Mouse (Mus musculus): ENCODE results near the gene Gm10320. TPM values are rescaled to one million over a fixed set of nuclear protein-coding genes. Genes with fewer than 3 reads are reported as not detected.
A peak's percentile ranks its signal among the peaks of the same experiment; 100 is the strongest.

The Gm10320 gene
- 0.36 and 0.79 TPM in 2 replicates for polyA plus RNA-seq (2015; fragmentation: Nextera tagmentation; extraction: Ambion mirVana)

DNA sequence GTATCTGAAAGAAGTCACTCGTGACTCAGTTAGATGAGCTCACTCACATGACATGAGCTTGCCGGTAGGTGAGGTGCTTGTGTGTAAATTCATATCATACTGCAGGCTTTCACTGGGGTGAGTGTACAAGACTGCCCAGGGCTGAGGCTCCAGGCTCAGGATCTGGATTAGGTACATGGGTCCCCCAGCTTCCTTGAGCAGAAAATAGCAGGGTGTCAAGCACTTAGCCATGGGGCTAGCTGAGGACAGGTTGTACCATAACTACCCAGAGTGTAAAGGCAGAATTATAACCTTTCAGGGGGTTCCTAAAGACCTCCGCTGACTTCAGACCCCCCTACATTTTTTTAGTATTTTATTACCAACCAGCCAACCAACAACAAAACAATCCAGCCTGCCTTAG lies at the start of gene Gm10320:
Gene Gm10320 (minus strand): TSS at position 93 of the 400 bp plus-strand sequence.
- WGBS, result 67% methylated on average over 3 of the region's 3 CpGs
- Histone ChIP-seq H3K4me1 (replicated peaks) (no peaks in the 10 kb centered on the region), H3K36me3 (no peaks in the 10 kb centered on the region), H3K27me3 (peaks cover 20% of the 10 kb centered on the region), H3K9me3 (replicated peaks) (no peaks in the 10 kb centered on the region), H3K4me2 (no peak within 1 kb of the TSS), H3K27ac (no peak within 1 kb of the TSS), H3K9ac (no peak within 1 kb of the TSS), H3K4me3 (no peak within 1 kb of the TSS)
- no peak for ATAC-seq (replicated peaks; ENCODE audit: insufficient number of reproducible peaks, insufficient read depth, low FRiP score, low read depth)

DNA sequence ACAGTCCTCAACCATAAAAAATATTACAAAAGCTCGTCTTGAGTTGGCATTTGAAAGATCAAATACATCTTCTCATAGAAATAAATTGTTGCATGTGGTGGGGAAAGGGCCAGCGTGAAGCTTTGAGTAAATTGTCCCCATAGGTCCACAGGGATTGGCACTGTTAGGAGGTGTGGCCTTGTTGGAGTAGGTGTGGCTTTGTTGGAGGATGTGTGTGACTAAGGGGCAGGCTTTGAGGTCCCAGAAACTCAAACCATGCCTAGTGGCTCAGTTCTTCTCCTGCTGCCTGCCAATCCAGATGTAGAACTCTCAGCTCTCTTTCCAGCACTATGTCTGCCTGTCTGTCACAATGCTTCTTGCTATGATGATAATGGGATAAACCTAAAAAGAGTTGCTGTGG lies 49.8 kb upstream of the Gm10320 start:
- WGBS, result 81% methylated on average over 2 of the region's 2 CpGs

DNA sequence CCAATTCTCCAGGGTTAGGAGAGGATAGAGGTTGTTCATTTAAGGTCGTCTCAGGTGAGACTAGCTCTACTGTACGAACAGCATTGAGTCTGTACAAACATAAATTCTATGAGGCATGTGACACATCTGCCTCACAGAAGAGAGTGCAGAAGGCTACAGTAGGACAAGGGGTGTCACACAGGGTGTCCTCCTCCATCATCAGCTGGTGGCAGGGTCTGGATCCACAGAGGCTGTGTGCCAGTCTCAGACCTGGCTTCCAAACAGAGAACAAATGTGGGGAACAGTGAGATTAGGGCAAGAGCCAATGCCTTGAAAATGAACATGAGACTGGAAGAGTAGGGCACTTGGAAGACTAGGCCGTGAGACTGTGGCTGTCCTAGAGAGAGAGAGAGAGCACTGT lies 48.4 kb upstream of the Gm10320 start:
- Histone ChIP-seq H3K4me1 (replicated peaks) (peaks cover 2% of the 10 kb centered on the region; the same call in 1 of the 2 replicates), H3K27me3 (no peaks in the 10 kb centered on the region), H3K27ac (no peak overlapping the region), H3K9ac (no peak overlapping the region), H3K36me3 (no peaks in the 10 kb centered on the region), H3K4me2 (no peak overlapping the region), H3K4me3 (no peak overlapping the region), H3K9me3 (replicated peaks) (no peaks in the 10 kb centered on the region)
- WGBS, result 85% methylated on average over 3 of the region's 3 CpGs
- ATAC-seq (replicated peaks; ENCODE audit: insufficient number of reproducible peaks, insufficient read depth, low FRiP score, low read depth), result no peak

More for the DNA sequence above, 49.8 kb upstream of the Gm10320 start:
- Histone ChIP-seq H3K27ac (no peak overlapping the region), H3K9ac (no peak overlapping the region), H3K4me1 (replicated peaks) (no peaks in the 10 kb centered on the region), H3K36me3 (no peaks in the 10 kb centered on the region), H3K27me3 (no peaks in the 10 kb centered on the region), H3K4me3 (no peak overlapping the region), H3K9me3 (replicated peaks) (no peaks in the 10 kb centered on the region), H3K4me2 (no peak overlapping the region)
- no peak for ATAC-seq (replicated peaks; ENCODE audit: insufficient number of reproducible peaks, insufficient read depth, low FRiP score, low read depth)

DNA sequence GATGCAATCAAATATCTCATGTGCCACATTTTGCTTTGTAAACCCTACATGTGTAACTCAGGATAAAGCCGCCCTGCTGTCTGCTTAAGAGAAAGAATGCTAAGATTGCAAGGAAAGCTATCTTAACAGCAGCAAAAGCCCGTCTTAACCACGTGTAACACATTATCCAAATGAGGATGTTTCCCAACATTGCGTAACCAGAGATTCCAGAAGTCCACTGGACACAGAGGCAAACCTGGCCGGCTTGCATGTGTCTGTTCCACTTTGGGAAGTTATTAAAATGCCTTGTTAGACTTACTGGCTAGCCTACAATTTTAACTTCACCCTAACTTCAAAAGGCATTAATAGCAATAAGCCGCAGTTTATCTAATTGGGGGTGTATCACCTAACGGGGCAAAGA lies 47.5 kb upstream of the Gm10320 start:
- WGBS, result 61% methylated on average over 7 of the region's 7 CpGs
- H3K9ac ChIP-seq, result no peak overlapping the region
- H3K4me2 ChIP-seq, result no peak overlapping the region
- H3K27me3 ChIP-seq, result no peaks in the 10 kb centered on the region
- H3K36me3 ChIP-seq, result no peaks in the 10 kb centered on the region
- peaks cover 11% of the 10 kb centered on the region for H3K4me1 ChIP-seq (replicated peaks)
- H3K27ac ChIP-seq, result no peak overlapping the region
- H3K4me3 ChIP-seq, result no peak overlapping the region
- no peaks in the 10 kb centered on the region for H3K9me3 ChIP-seq (replicated peaks)
- ATAC-seq (replicated peaks; ENCODE audit: insufficient number of reproducible peaks, insufficient read depth, low FRiP score, low read depth), result no peak

DNA sequence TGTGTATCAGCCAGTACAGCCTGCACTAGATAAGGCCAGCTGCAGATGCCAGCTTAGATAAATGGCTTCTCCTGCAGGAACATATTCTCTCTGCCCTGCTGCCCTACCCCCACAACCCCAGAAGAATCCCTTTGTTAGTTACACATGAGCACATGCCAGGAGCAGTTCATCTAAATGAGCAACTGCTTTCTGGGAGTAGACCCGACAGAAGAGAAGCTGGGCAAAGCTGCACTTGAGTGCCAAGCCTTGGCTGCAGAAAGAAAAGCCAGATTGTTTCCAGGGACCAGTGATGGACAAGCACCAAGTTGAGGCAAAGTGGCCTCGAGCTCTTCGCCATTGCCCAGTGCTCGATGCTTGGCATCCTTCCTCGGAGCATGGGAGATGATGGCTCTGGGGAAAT lies 46.8 kb upstream of the Gm10320 start:
- Histone ChIP-seq H3K4me3 (no peak overlapping the region), H3K9me3 (replicated peaks) (no peaks in the 10 kb centered on the region), H3K9ac (no peak overlapping the region), H3K27me3 (no peaks in the 10 kb centered on the region), H3K4me1 (replicated peaks) (peaks cover 17% of the 10 kb centered on the region), H3K4me2 (no peak overlapping the region), H3K36me3 (no peaks in the 10 kb centered on the region), H3K27ac (no peak overlapping the region)
- WGBS, result 73% methylated on average over 5 of the region's 5 CpGs
- ATAC-seq (replicated peaks; ENCODE audit: insufficient number of reproducible peaks, insufficient read depth, low FRiP score, low read depth), result no peak

DNA sequence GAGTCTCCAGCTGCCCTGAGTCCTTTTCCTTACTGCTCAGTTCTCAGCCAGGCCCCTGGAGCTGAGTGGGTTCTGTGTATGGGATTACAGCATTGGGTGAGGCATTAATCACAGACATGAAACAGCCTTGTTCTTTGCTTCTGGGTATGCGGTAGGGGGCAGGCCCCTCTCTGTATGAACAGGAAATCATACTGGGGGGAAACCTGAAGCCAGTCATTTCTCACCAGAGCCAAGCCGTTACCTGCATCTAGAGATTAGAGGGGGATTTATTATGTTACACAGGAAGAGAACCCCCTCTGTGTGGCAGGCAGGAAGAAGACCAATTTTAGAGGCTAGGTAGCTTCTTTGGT lies 43.1 kb upstream of the Gm10320 start:
- no peak overlapping the region for H3K27ac ChIP-seq
- no peak for ATAC-seq (replicated peaks; ENCODE audit: insufficient number of reproducible peaks, insufficient read depth, low FRiP score, low read depth)
- peak overlapping the region; percentile 55 for H3K4me2 ChIP-seq
- H3K36me3 ChIP-seq, result no peaks in the 10 kb centered on the region
- 51% methylated on average over 2 of the region's 2 CpGs for WGBS
- H3K9ac ChIP-seq, result no peak overlapping the region
- H3K27me3 ChIP-seq, result peaks cover 10% of the 10 kb centered on the region; the same call in 1 of the 2 replicates
- H3K4me1 ChIP-seq (replicated peaks), result peaks cover 24% of the 10 kb centered on the region
- peak overlapping the region; percentile 29; the same call in 1 of the 2 replicates for H3K4me3 ChIP-seq
- H3K9me3 ChIP-seq (replicated peaks), result no peaks in the 10 kb centered on the region

DNA sequence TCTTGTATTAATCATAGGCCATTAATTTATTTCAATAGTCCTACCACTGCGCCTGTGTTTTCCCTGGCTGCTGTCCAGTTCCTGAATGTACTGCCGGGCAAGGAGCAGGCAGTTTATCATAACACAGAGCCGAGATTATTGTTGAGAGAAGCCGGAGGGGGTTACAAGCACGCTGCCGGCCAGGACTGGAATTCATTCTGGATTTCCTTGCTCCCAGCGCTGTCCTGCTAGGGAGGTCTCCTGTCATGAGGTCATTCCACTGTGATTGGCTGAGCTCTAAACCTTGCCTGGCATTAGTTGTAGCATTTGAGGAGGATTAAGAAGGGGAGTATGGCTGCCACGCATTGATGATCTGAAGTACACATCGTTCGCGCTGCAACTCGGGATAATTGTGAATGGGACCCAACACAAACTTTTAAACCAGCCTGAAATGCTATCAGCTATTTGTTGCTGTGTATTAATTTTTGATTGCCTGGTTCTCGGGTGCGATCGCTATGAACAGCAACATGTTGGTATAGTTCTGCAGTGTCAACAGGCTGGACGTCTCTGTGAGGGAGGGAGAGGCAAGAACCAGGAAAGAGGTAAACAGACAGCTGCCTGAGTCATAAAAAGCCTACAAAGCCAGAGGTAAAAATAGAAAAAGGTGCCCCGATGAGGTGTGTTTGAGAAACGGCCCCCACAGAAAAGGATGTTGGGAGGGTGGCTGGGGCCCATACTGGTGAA lies 42.5 kb upstream of the Gm10320 start:
- Histone ChIP-seq H3K27ac (no peak overlapping the region), H3K4me3 (peak overlapping the region; percentile 29; the same call in 1 of the 2 replicates), H3K9me3 (replicated peaks) (no peaks in the 10 kb centered on the region), H3K27me3 (peaks cover 10% of the 10 kb centered on the region; the same call in 1 of the 2 replicates), H3K4me1 (replicated peaks) (peaks cover 24% of the 10 kb centered on the region), H3K4me2 (peak overlapping the region; percentile 55), H3K9ac (no peak overlapping the region), H3K36me3 (no peaks in the 10 kb centered on the region)
- WGBS, result 20% methylated on average over 18 of the region's 18 CpGs
- ATAC-seq (replicated peaks; ENCODE audit: insufficient number of reproducible peaks, insufficient read depth, low FRiP score, low read depth), result peak; percentile 90

DNA sequence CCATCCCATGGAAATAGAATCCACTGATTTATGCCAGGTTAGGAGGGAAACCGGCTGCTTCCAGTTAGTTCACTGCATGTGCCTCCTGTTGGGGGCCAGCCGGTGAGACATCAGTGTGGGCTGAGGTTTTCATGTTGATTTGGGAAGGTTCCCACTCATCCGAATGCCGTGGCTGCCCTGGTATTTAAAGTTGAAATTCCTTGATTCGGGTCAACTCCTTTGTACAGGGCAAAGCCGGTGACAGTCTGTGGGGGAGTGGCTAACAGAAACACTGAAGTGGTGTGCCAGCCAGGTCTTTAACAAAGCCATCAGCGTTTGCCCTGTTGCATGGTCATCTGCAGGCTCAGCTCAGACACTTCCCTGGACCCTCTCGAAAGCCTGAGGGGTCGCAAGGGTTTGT lies 41.6 kb upstream of the Gm10320 start:
- Histone ChIP-seq H3K4me1 (replicated peaks) (peaks cover 24% of the 10 kb centered on the region), H3K9me3 (replicated peaks) (no peaks in the 10 kb centered on the region), H3K4me3 (no peak overlapping the region), H3K4me2 (peak overlapping the region; percentile 55; the same call in 1 of the 2 replicates), H3K9ac (no peak overlapping the region), H3K27ac (no peak overlapping the region), H3K27me3 (peaks cover 10% of the 10 kb centered on the region; the same call in 1 of the 2 replicates), H3K36me3 (no peaks in the 10 kb centered on the region)
- ATAC-seq (replicated peaks; ENCODE audit: insufficient number of reproducible peaks, insufficient read depth, low FRiP score, low read depth), result no peak
- 36% methylated on average over 9 of the region's 9 CpGs for WGBS

DNA sequence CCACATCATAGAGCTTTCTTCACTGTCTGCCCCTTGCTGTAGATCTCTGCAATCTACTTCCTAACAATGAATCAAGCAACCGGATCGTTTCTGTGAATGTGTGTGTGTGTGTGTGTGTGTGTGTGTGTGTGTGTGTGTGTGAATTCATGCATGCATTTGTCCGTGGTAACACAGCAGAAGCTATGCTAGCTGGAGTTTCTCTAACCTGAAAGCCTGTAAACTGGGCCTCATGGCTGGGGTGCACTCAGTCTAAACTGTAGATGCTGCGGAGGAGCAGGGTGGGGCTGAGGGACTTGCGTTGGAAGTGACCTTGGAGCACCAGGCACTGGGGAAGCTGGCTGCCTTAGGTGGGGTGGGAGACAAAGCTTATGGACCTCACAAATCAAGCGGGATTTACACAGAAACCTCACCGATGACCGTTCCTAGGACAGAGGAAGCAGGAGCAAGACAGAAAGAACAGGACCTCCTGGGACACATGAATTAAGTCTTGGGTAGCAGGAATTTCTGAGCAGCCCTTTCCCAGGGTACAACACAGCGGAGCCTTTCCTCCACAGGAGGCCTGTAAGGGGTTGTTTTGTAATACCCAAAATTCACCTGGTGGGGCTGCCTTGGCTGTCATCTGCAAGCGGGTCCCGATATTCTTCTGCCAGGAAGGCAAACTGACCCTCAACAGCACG lies 41.0 kb upstream of the Gm10320 start:
- H3K4me2 ChIP-seq, result no peak overlapping the region
- H3K9me3 ChIP-seq (replicated peaks), result no peaks in the 10 kb centered on the region
- peaks cover 24% of the 10 kb centered on the region for H3K4me1 ChIP-seq (replicated peaks)
- no peak overlapping the region for H3K4me3 ChIP-seq
- no peak for ATAC-seq (replicated peaks; ENCODE audit: insufficient number of reproducible peaks, insufficient read depth, low FRiP score, low read depth)
- H3K9ac ChIP-seq, result no peak overlapping the region
- H3K27me3 ChIP-seq, result peaks cover 10% of the 10 kb centered on the region; the same call in 1 of the 2 replicates
- H3K27ac ChIP-seq, result no peak overlapping the region
- WGBS, result 61% methylated on average over 12 of the region's 12 CpGs
- H3K36me3 ChIP-seq, result no peaks in the 10 kb centered on the region

DNA sequence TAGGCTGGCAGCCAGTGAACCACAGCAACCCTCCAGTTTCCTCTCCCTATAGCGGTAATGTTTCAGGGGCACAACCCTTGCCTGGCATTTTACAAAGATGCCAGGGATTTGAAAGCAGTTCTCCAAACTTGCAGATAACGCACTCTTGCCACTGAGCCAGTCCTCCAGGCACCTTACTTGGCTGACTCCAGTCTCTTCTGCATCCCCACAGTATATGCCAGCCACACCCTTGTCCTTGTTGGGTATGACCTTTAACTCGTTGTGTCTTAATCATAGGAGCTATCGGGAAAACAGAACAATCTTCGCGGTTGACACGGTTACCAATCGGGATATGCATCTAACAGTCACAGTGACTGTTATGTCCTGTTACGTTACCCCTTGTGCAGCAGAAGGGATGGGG lies 40.2 kb upstream of the Gm10320 start:
- Histone ChIP-seq H3K9me3 (replicated peaks) (no peaks in the 10 kb centered on the region), H3K4me1 (replicated peaks) (peaks cover 24% of the 10 kb centered on the region), H3K9ac (no peak overlapping the region), H3K27me3 (peaks cover 10% of the 10 kb centered on the region; the same call in 1 of the 2 replicates), H3K27ac (no peak overlapping the region), H3K36me3 (no peaks in the 10 kb centered on the region), H3K4me3 (no peak overlapping the region), H3K4me2 (no peak overlapping the region)
- 86% methylated on average over 9 of the region's 9 CpGs for WGBS
- no peak for ATAC-seq (replicated peaks; ENCODE audit: insufficient number of reproducible peaks, insufficient read depth, low FRiP score, low read depth)

DNA sequence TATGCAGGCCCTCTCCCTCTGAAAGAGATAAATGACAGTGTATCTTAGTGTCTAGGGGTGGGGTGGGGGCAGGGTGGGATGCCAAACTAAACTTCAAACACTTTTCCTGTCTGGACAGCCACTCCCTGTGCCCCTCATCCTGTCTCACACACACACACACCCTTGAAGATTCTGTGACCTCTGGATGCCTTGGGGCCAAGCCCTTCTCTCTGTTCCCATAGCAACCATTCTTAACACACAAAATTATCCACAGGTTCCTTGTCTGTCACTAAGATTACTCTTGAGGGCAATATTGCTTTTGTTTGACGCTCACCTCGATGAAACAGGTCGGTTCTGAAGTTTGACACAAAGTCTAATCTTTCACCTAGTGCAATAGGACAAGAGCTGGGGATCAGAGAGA lies 39.5 kb upstream of the Gm10320 start:
- ATAC-seq (replicated peaks; ENCODE audit: insufficient number of reproducible peaks, insufficient read depth, low FRiP score, low read depth), result no peak
- no peaks in the 10 kb centered on the region for H3K9me3 ChIP-seq (replicated peaks)
- 56% methylated on average over 3 of the region's 3 CpGs for WGBS

More for the DNA sequence above, 39.5 kb upstream of the Gm10320 start:
- Histone ChIP-seq H3K4me3 (no peak overlapping the region), H3K4me2 (no peak overlapping the region), H3K27ac (no peak overlapping the region), H3K27me3 (peaks cover 10% of the 10 kb centered on the region; the same call in 1 of the 2 replicates), H3K9ac (no peak overlapping the region), H3K4me1 (replicated peaks) (peaks cover 24% of the 10 kb centered on the region), H3K36me3 (no peaks in the 10 kb centered on the region)

Data from heart, embryonic 15.5 days (tissue).